In the genomic region with DNA sequence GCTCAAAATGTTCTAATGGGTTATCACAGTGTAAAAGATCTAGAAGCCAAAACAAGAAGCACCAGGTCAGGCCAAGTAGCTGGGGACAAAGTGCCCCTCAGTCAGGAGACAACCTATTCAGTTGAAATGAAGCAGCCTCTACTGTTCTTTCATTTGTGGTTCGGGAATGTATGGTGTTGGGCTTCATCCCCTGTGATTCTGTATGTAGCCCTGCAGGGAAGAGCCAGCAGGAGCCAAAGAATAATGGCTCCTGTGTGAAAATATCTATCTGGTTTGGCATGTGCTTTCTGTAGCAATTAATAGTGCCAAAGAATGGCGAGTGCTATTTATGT, we compare ENCODE assay signal across 8 mouse cellular contexts. TPM values are rescaled to one million over a fixed set of nuclear protein-coding genes. Genes with fewer than 3 reads are reported as not detected.
DNase-seq lines count a peak whose midpoint lies in the region; ATAC-seq and TF ChIP-seq lines count a peak whose summit lies in the region.

No protein-coding gene starts in this region.

- no peak for TF ChIP-seq CTCF in heart, adult 2 months (IDR thresholded peaks at IDR 0.05)

- peak overlapping the region; percentile 73 for H3K27ac ChIP-seq in heart, adult 2 months
- peak overlapping the region; percentile 83 for H3K27ac ChIP-seq in forebrain, embryonic 12.5 days
- H3K27ac ChIP-seq in liver, embryonic 15.5 days (replicated peaks), result peak overlapping the region; percentile 78

- ATAC-seq in CD4-positive, CD25-positive, alpha-beta regulatory T cell, adult 4 months, result peak; percentile 38
- peak; percentile 40; the same call in 1 of the 2 replicates for ATAC-seq in forebrain, embryonic 12.5 days (ENCODE audit: low FRiP score)
- ATAC-seq in liver, embryonic 15.5 days (ENCODE audit: insufficient read depth), result no peak
- no peak for ATAC-seq in monocyte, adult 5-6 weeks (replicated peaks; ENCODE audit: insufficient number of reproducible peaks, low FRiP score, low TSS enrichment, poor library complexity, severe bottlenecking)

- peaks cover 20% of the 10 kb centered on the region for H3K36me3 ChIP-seq in heart, adult 2 months (ENCODE audit: control insufficient read depth, insufficient read depth, low read length)
- H3K36me3 ChIP-seq in forebrain, embryonic 12.5 days (replicated peaks), result no peaks in the 10 kb centered on the region; the same call in 1 of the 2 replicates
- 0 out of 2 replicates have a peak, but pooled peaks cover 14% of the 10 kb centered on the region for H3K36me3 ChIP-seq in liver, embryonic 15.5 days (replicated peaks)

- no peak for DNase-seq in heart, adult 2 months
- DNase-seq in heart, postnatal 4 days, result no peak
- DNase-seq in gastrocnemius, adult 18-20 months (ENCODE audit: low spot score), result no peak
- DNase-seq in right cerebral cortex, postnatal 4 days, result no peak

- H3K9me3 ChIP-seq in forebrain, embryonic 12.5 days, result no peaks in the 10 kb centered on the region
- no peaks in the 10 kb centered on the region for H3K9me3 ChIP-seq in liver, embryonic 15.5 days (replicated peaks)

- peak overlapping the region; percentile 80 for H3K4me2 ChIP-seq in forebrain, embryonic 12.5 days
- H3K4me2 ChIP-seq in liver, embryonic 15.5 days, result peak overlapping the region; percentile 87

- H3K27me3 ChIP-seq in heart, adult 2 months (ENCODE audit: control insufficient read depth, insufficient read depth, low read length), result no peaks in the 10 kb centered on the region
- no peaks in the 10 kb centered on the region for H3K27me3 ChIP-seq in forebrain, embryonic 12.5 days
- H3K27me3 ChIP-seq in liver, embryonic 15.5 days, result no peaks in the 10 kb centered on the region

- H3K79me2 ChIP-seq in heart, adult 2 months (replicated peaks; ENCODE audit: control insufficient read depth, insufficient read depth, low read length), result peaks cover 7% of the 10 kb centered on the region

- peaks cover 6% of the 10 kb centered on the region for H3K4me1 ChIP-seq in heart, adult 2 months (ENCODE audit: control insufficient read depth, insufficient read depth, low read length)
- H3K4me1 ChIP-seq in forebrain, embryonic 12.5 days, result peaks cover 24% of the 10 kb centered on the region
- H3K4me1 ChIP-seq in liver, embryonic 15.5 days (replicated peaks), result peaks cover 33% of the 10 kb centered on the region

- intact Hi-C loops in heart, adult 2 months (cut with DNase I), result loop anchor here (2.0 to 5.0 kb wide), 3 partner anchors 16 to 104 kb away; no protein-coding TSS in a partner anchor

- peak overlapping the region; percentile 97 for H3K9ac ChIP-seq in heart, adult 2 months (ENCODE audit: low read depth, low read length)
- peak overlapping the region; percentile 80 for H3K9ac ChIP-seq in forebrain, embryonic 12.5 days
- peak overlapping the region; percentile 69 for H3K9ac ChIP-seq in liver, embryonic 15.5 days

- TF ChIP-seq EP300 in heart, adult 2 months (IDR thresholded peaks at IDR 0.05; ENCODE audit: insufficient read depth, low read depth, low read length), result no peak

- peak overlapping the region; percentile 73 for H3K4me3 ChIP-seq in heart, adult 2 months
- H3K4me3 ChIP-seq in forebrain, embryonic 12.5 days (replicated peaks), result peak overlapping the region; percentile 74
- H3K4me3 ChIP-seq in liver, embryonic 15.5 days (replicated peaks), result peak overlapping the region; percentile 78

- TF ChIP-seq POLR2A in heart, adult 2 months (IDR thresholded peaks at IDR 0.05; ENCODE audit: insufficient read depth, low read depth, low read length), result no peak

- 0% methylated on average over 2 of the region's 2 CpGs for WGBS in heart, adult 2 months
- 0% methylated on average over 2 of the region's 2 CpGs for WGBS in forebrain, embryonic 12.5 days
- WGBS in liver, embryonic 15.5 days (ENCODE audit: insufficient replicate concordance), result 2% methylated on average over 2 of the region's 2 CpGs

RNA-seq across cellular contexts. Expression of a gene that starts 0.3 kb away (rescaled TPM):
- total RNA-seq in heart, adult 2 months (2021), result 10 to 100 TPM; 31.4 to 34.7 TPM
- polyA plus RNA-seq in heart, adult 2 months (2012; rRNA removed), result 12.9 and 20.7 TPM in 2 replicates
- 10 to 100 TPM; 33.7 to 33.8 TPM for total RNA-seq in heart, postnatal 4 days (2021)
- 10 to 100 TPM; 46.3 to 52.6 TPM for polyA plus RNA-seq in CD4-positive, CD25-positive, alpha-beta regulatory T cell, adult 4 months (2017; shearing (Covaris generic))
- polyA plus RNA-seq in forebrain, embryonic 12.5 days (2016; fragmentation: Nextera tagmentation; extraction: Ambion mirVana), result 86.4 and 87.9 TPM in 2 replicates
- polyA plus RNA-seq in liver, embryonic 15.5 days (2015; fragmentation: Nextera tagmentation; extraction: Ambion mirVana), result 18.4 and 19.9 TPM in 2 replicates
- total RNA-seq in monocyte, adult 5-6 weeks (2017), result 43.1 to 80.1 TPM (median 59.4 TPM) in 3 replicates
- total RNA-seq in gastrocnemius, adult 18-20 months (2021), result 10 to 100 TPM; 19.7 to 21.1 TPM

RNA-seq across cellular contexts. Expression of a gene that starts 59.8 kb away (rescaled TPM):
- total RNA-seq in heart, adult 2 months (2021), result 10 to 100 TPM; 25.3 to 29.5 TPM
- 7.8 and 12.5 TPM in 2 replicates for polyA plus RNA-seq in heart, adult 2 months (2012; rRNA removed)
- 10 to 100 TPM; 29.2 to 31.4 TPM for total RNA-seq in heart, postnatal 4 days (2021)
- 10 to 100 TPM in 1 of 2 experiments, 1 to 10 TPM in 1; 9.5 to 15.1 TPM for polyA plus RNA-seq in CD4-positive, CD25-positive, alpha-beta regulatory T cell, adult 4 months (2017; shearing (Covaris generic))
- polyA plus RNA-seq in forebrain, embryonic 12.5 days (2016; fragmentation: Nextera tagmentation; extraction: Ambion mirVana), result 44.8 and 46.5 TPM in 2 replicates
- 10.9 and 12.1 TPM in 2 replicates for polyA plus RNA-seq in liver, embryonic 15.5 days (2015; fragmentation: Nextera tagmentation; extraction: Ambion mirVana)
- total RNA-seq in monocyte, adult 5-6 weeks (2017), result 39.7 to 49.5 TPM (median 44.0 TPM) in 3 replicates
- 10 to 100 TPM; 36.0 to 36.3 TPM for total RNA-seq in gastrocnemius, adult 18-20 months (2021)

Comparison
In these comparisons a context has a peak if more than half of its experiments do, and no peak if none do; other contexts are left out.
1. ATAC-seq: peak in CD4-positive, CD25-positive, alpha-beta regulatory T cell, adult 4 months (single experiment) and forebrain, embryonic 12.5 days (single experiment); none in liver, embryonic 15.5 days (single experiment) and monocyte, adult 5-6 weeks (single experiment).
2. Peak in every context shown above with its lines, with median percentiles within 50 percentile points of each other: H3K27ac ChIP-seq, H3K4me3 ChIP-seq and H3K9ac ChIP-seq.